Mouse (Mus musculus) limb, embryonic 14.5 days (tissue): ENCODE measurements around the gene Fem1a. TPM values are rescaled to one million over a fixed set of nuclear protein-coding genes. Genes with fewer than 3 reads are reported as not detected.

Source experiments
- ATAC-seq: fragments of 200-750 bp; cut with Nextera tagmentation; 2 replicates; pipeline ENCODE4 v1.8.0; 2017; ENCODE audit warnings: low read depth, moderate number of reproducible peaks, moderate TSS enrichment; ENCODE audit not compliant: low FRiP score
- DNase-seq: peaks from one replicate; pipeline ENCODE4 v3.0.0-alpha.2; 2015; ENCODE audit warnings: low spot score
- H3K27ac ChIP-seq: fragments of 300-500 bp; sonication (generic); replicated peaks from 2 replicates; pipeline ENCODE4 v1.5.1; 2014; ENCODE audit warnings: low read depth, mild to moderate bottlenecking, low read length, moderate library complexity, mixed read lengths
- H3K27me3 ChIP-seq: fragments of 300-500 bp; sonication (generic); 2 replicates; pipeline ENCODE4 v1.6.1; 2014; ENCODE audit warnings: low read length, mixed read lengths; ENCODE audit not compliant: control insufficient read depth, insufficient read depth
- H3K36me3 ChIP-seq: fragments of 300-500 bp; sonication (generic); 2 replicates; pipeline ENCODE4 v1.6.1; 2014; ENCODE audit warnings: mild to moderate bottlenecking, low read length, moderate library complexity, mixed read lengths; ENCODE audit not compliant: control insufficient read depth, insufficient read depth
- H3K4me1 ChIP-seq: fragments of 300-500 bp; sonication (generic); 2 replicates; pipeline ENCODE4 v1.6.1; 2014; ENCODE audit warnings: antibody characterized with exemption, low read length, mixed read lengths; ENCODE audit not compliant: control insufficient read depth, insufficient read depth
- H3K4me2 ChIP-seq: fragments of 300-500 bp; sonication (generic); replicated peaks from 2 replicates; pipeline ENCODE4 v1.6.1; 2014; ENCODE audit warnings: low read depth, mild to moderate bottlenecking, low read length, moderate library complexity; ENCODE audit not compliant: severe bottlenecking
- H3K4me3 ChIP-seq: fragments of 300-500 bp; sonication (generic); replicated peaks from 2 replicates; pipeline ENCODE4 v1.5.1; 2014; ENCODE audit warnings: low read length
- H3K9ac ChIP-seq: fragments of 300-500 bp; sonication (generic); 2 replicates; pipeline ENCODE4 v1.6.1; 2014; ENCODE audit warnings: mild to moderate bottlenecking, low read depth, low read length, moderate library complexity; ENCODE audit not compliant: severe bottlenecking
- H3K9me3 ChIP-seq: fragments of 300-500 bp; sonication (generic); 2 replicates; pipeline ENCODE4 v1.6.1; 2016; ENCODE audit warnings: low read length; ENCODE audit not compliant: control insufficient read depth
- POLR2A ChIP-seq: fragments of 200-500 bp; IDR thresholded peaks from 2 replicates; pipeline ENCODE4 v1.8.0; 2012; ENCODE audit warnings: inconsistent platforms, mild to moderate bottlenecking, moderate library complexity, borderline replicate concordance; ENCODE audit not compliant: insufficient read depth, insufficient read length; ENCODE audit errors: extremely low read depth
- WGBS: fragments of 180-500 bp; shearing (Covaris S2); extraction: QIAGEN DNeasy Blood & Tissue Kit; methylation state at CpG from one replicate; pipeline ENCODE4 v1.1.7; 2014; 5-methylcytosine and 5-hydroxymethylcytosine counted together
- polyA plus RNA-seq, 2 experiments: library from polyadenylated mRNA; depleted of rRNA in 1 of 2; stranded (reverse) in 1 of 2; unstranded in 1 of 2; fragments of >200 nt; fragmentation: Nextera tagmentation in 1 of 2; extraction: Ambion mirVana in 1 of 2; gene quantifications; 2 replicates each; pipeline versions ENCODE4 v1.2.1 to v1.2.3; 2012 to 2014

Gene Fem1a
- polyA plus RNA-seq, 2 experiments, result 14.5 to 16.0 TPM

- Histone ChIP-seq H3K9me3 (no peaks in the 10 kb centered on the region), H3K27ac (no peak overlapping the region), H3K9ac (no peak overlapping the region), H3K27me3 (no peaks in the 10 kb centered on the region), H3K36me3 (peaks cover 50% of the 10 kb centered on the region), H3K4me3 (no peak overlapping the region), H3K4me1 (peaks cover 11% of the 10 kb centered on the region), H3K4me2 (no peak overlapping the region)
- WGBS, result 52% methylated on average over 6 of the region's 6 CpGs
- ATAC-seq (no peak), DNase-seq (no peak)
- TF ChIP-seq POLR2A, result no peak
These were observed 43.9 kb upstream of the Fem1a start for GRCm38 (mm10) chr17:56212676-56213075.

GRCm38 (mm10) chr17:56214229-56214628, 42.4 kb upstream of the Fem1a start:
- Histone ChIP-seq H3K4me2 (no peak overlapping the region), H3K9ac (no peak overlapping the region), H3K9me3 (no peaks in the 10 kb centered on the region), H3K36me3 (peaks cover 34% of the 10 kb centered on the region), H3K27me3 (no peaks in the 10 kb centered on the region), H3K4me3 (no peak overlapping the region), H3K27ac (no peak overlapping the region), H3K4me1 (peaks cover 15% of the 10 kb centered on the region)
- 89% methylated on average over 1 of the region's 1 CpGs for WGBS
- DNase-seq (no peak), ATAC-seq (no peak)
- no peak for TF ChIP-seq POLR2A

- no peaks in the 10 kb centered on the region for H3K9me3 ChIP-seq
- WGBS, result 72% methylated on average over 13 of the region's 13 CpGs
- ATAC-seq, result no peak
- peaks cover 15% of the 10 kb centered on the region for H3K4me1 ChIP-seq
- no peaks in the 10 kb centered on the region for H3K27me3 ChIP-seq
- TF ChIP-seq POLR2A, result no peak
- H3K27ac ChIP-seq, result no peak overlapping the region
- peaks cover 4% of the 10 kb centered on the region; the same call in 1 of the 2 replicates for H3K36me3 ChIP-seq
- peak overlapping the region; percentile 83 for H3K4me2 ChIP-seq
- no peak for DNase-seq
- peak overlapping the region; percentile 83 for H3K9ac ChIP-seq
- H3K4me3 ChIP-seq, result peak overlapping the region; percentile 78
These were observed 38.9 kb upstream of the Fem1a start for GRCm38 (mm10) chr17:56217670-56218069.

GRCm38 (mm10) chr17:56218377-56219191, 38.0 kb upstream of the Fem1a start, which contains the start of gene Dpp9:
Gene Dpp9, minus strand, starts transcription at chr17:56218905.
- Histone ChIP-seq H3K27ac (peak within 1 kb of the TSS; percentile 80), H3K4me3 (peak within 1 kb of the TSS; percentile 78), H3K4me1 (peaks cover 15% of the 10 kb centered on the region), H3K4me2 (peak within 1 kb of the TSS; percentile 83), H3K36me3 (peaks cover 4% of the 10 kb centered on the region; the same call in 1 of the 2 replicates), H3K9ac (peak within 1 kb of the TSS; percentile 83), H3K9me3 (no peaks in the 10 kb centered on the region), H3K27me3 (no peaks in the 10 kb centered on the region)
- 0 out of 2 replicates have a peak, but pooled peaks have one; percentile 31 for TF ChIP-seq POLR2A
- DNase-seq (peak; percentile 94), ATAC-seq (peak; percentile 99)
- under 1% methylated on average over 37 of the region's 78 CpGs for WGBS

GRCm38 (mm10) chr17:56219251-56219650, 37.4 kb upstream of the Fem1a start:
- H3K27ac ChIP-seq, result peak overlapping the region; percentile 80; the same call in 1 of the 2 replicates
- peaks cover 15% of the 10 kb centered on the region for H3K4me1 ChIP-seq
- H3K9me3 ChIP-seq, result no peaks in the 10 kb centered on the region
- ATAC-seq (no peak; the same call in 1 of the 2 replicates), DNase-seq (no peak)
- no peaks in the 10 kb centered on the region for H3K27me3 ChIP-seq
- peak overlapping the region; percentile 83 for H3K9ac ChIP-seq
- 48% methylated on average over 12 of the region's 12 CpGs for WGBS
- TF ChIP-seq POLR2A, result no peak
- peak overlapping the region; percentile 78 for H3K4me3 ChIP-seq
- peaks cover 4% of the 10 kb centered on the region; the same call in 1 of the 2 replicates for H3K36me3 ChIP-seq
- peak overlapping the region; percentile 83 for H3K4me2 ChIP-seq
